Mouse (Mus musculus): ENCODE measurements around the gene Tmem177. TPM values are rescaled to one million over a fixed set of nuclear protein-coding genes. Genes with fewer than 3 reads are reported as not detected.
A peak's percentile ranks its signal among the peaks of the same experiment; 100 is the strongest.

Gene Tmem177
- total RNA-seq (2017): 5.2 and 6.1 TPM in 2 replicates

DNA sequence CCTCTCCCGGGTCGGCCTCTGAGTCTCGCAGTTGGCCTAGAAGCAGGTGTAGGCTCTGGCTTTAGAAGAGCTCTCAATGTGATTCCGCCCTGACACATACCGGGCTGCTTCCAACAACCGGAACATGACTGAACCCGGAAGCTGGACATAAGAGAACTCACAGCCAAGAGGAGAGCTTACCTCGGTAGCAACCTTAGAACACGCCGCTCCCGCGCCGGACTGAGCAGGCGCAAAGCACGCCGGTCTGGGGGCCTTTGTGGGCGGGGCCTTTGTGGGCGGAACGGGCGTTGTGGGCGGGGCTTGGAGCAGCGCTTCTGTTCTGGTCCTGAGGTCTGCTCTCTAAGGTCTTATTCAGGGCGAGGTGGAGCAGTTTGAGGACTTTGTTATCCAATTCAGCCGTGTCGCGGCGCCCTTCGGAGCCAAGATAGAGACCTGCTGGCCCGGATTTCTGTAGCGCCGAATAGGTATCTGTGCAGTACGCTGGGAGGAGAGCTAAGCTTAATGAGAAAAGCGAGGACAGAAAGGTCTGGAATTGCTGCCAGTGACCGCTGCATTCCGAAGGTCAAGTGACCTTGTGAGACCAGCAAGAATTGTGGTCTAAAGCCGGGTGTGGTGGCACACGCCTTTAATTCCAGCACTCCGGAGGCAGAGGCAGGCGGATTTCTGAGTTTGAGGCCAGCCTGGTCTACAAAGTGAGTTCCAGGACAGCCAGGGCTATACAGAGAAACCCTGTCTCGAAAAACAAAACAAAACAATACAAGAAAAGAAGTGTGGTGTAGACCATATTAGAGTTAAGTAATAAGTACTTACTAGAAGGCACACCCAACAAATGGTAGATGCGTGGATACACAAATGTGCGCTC lies at the start of gene Tmem177:
Gene Tmem177 (minus strand): TSS at position 256 of the 862 bp plus-strand sequence.
- peak; percentile 92 to 94 for ATAC-seq (replicated peaks in 1 of 2; ENCODE audit: insufficient read depth in 1 of 2, low FRiP score in 2 of 2, low TSS enrichment in 1 of 2, low read depth in 1 of 2, poor library complexity in 2 of 2, severe bottlenecking in 2 of 2)

DNA sequence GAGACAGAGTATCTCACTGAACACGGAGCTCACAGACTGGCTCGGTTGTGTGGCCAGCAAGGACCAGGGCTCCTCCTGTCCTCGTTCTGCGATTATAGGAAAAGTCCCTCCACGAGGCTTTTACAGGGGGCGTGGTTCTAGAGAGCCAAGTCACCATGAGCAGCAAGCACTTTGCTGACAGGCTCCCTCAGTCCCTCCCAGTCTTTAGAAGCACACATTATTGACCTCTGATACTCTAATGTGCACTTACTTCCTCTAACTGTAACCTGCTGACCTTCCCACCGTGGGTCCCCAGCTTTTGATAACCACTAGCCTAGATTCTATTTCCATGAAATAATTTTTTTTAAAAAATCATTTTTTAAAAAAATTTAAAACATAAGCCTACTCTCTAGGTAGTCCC lies 46.9 kb upstream of the Tmem177 start:
- no peak for ATAC-seq (replicated peaks in 1 of 2; ENCODE audit: insufficient read depth in 1 of 2, low FRiP score in 2 of 2, low TSS enrichment in 1 of 2, low read depth in 1 of 2, poor library complexity in 2 of 2, severe bottlenecking in 2 of 2)

DNA sequence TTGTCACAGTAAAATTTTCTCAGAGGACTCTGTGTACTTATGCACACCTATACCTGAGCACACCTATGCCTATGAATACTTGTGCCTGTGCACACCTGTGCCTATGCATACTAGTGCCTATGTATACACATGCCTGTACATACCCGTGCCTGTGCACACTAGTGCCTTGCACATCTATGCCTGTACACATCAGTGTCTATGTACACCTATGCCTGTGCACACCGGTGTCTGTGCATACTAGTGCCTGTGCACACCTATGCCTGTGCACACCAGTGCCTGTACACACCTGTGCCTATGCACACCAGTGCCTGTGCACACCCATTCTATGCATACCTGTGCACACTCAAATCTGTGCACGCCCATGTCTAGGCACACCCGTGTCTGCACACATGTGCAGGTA lies 46.5 kb upstream of the Tmem177 start:
- ATAC-seq (replicated peaks in 1 of 2; ENCODE audit: insufficient read depth in 1 of 2, low FRiP score in 2 of 2, low TSS enrichment in 1 of 2, low read depth in 1 of 2, poor library complexity in 2 of 2, severe bottlenecking in 2 of 2): no peak

DNA sequence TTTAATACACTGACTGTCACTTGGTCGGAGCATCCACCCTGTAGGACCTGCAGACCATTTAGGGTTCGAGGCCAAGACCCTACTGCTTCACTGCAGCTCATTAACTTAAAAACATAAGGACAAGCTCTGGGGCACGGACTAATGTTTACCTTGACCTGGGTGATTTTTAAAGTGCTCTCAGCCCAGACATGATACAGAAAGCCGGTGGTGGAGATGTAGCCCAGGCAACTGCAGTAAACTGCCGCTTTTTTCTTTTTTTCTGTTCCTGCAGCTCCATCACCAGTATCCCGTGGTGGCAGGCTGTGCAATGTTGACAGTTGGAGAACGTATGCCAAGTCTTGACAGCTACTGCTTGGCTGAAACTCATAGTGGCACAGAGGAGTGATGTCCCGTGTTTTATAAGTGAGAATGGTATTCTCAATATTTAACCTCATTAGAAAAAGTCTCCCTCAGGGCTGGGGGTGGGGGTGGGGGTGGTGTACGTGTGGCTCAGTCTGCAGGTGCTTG lies 44.8 kb upstream of the Tmem177 start:
- ATAC-seq (replicated peaks in 1 of 2; ENCODE audit: insufficient read depth in 1 of 2, low FRiP score in 2 of 2, low TSS enrichment in 1 of 2, low read depth in 1 of 2, poor library complexity in 2 of 2, severe bottlenecking in 2 of 2): no peak

DNA sequence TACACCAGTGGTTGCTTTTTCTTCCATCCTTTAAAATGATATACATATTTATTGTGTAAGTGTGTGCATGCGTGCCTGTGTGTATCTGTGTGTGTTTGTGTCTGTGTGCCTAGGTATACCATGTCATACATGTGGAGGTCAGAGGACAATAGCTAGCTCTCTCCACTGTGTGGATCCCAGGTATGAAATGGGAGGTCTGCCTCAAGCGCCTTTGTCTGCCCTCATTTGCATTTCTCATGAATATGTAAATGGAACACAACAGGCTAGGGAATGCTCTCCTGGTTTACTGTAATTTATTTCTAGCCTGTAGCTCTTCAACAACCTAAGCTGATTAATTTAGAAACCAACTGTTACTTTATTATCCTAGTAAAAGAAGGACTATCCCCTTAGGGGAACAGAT lies 41.7 kb upstream of the Tmem177 start:
- ATAC-seq (replicated peaks in 1 of 2; ENCODE audit: insufficient read depth in 1 of 2, low FRiP score in 2 of 2, low TSS enrichment in 1 of 2, low read depth in 1 of 2, poor library complexity in 2 of 2, severe bottlenecking in 2 of 2): no peak

DNA sequence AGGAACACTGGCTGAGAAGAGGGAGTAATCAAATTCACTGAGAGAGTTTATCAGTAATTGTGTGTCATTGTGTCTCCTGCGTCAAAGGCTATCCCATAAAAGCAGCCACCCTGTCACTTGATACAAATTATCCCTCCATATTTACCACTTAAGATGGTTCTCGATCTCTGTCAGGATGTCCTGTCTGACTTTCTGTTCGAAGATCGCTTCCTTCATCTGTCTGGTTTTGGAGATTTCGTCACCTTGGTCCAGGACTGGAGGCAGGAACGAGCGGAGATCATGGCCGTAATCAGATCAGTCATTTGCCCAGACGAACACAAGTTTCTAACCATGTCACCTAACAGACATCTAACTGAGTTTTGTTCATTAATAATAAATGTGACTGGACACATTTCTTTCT lies 40.4 kb upstream of the Tmem177 start:
- no peak for ATAC-seq (replicated peaks in 1 of 2; ENCODE audit: insufficient read depth in 1 of 2, low FRiP score in 2 of 2, low TSS enrichment in 1 of 2, low read depth in 1 of 2, poor library complexity in 2 of 2, severe bottlenecking in 2 of 2)

DNA sequence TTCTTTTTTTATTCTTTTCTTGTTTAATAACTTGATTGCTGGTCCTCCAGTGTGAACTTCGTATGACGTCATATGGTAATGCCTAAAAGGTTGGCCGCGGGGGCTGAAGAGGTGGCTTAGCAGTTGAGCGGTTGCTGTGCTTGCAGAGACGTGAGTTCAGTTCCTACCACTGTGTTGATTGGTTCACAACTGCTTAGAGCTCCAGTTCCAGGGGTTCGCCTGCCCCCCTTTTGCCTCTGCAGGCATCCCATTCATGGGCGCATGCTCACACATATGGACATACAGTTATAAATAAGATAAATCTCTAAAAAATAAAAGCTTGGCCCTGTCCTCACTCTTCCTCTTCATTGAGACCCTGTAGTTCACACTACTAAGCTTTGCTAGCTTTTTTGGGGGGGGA lies 37.1 kb upstream of the Tmem177 start:
- no peak for ATAC-seq (replicated peaks in 1 of 2; ENCODE audit: insufficient read depth in 1 of 2, low FRiP score in 2 of 2, low TSS enrichment in 1 of 2, low read depth in 1 of 2, poor library complexity in 2 of 2, severe bottlenecking in 2 of 2)

DNA sequence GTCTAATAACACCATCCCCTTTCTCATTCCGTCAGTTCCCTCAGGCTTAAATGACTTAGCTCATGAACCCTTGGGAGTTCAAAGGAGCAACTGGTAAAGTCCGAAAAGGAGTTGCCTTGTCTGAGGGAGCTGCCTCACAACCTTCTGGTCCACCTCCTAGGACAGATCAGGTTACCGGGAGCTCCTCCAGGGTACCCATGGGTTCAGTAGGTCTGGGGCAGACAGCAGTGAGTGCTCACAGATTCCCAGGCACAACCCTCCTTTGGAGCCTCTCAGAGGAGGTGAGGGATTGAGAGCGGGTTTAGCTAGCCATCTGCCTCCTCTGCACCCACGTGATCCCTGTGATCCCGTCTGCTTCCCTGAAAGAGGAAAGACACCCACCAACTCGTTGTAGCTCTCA lies 23.9 kb upstream of the Tmem177 start:
- no peak for ATAC-seq (replicated peaks in 1 of 2; ENCODE audit: insufficient read depth in 1 of 2, low FRiP score in 2 of 2, low TSS enrichment in 1 of 2, low read depth in 1 of 2, poor library complexity in 2 of 2, severe bottlenecking in 2 of 2)

DNA sequence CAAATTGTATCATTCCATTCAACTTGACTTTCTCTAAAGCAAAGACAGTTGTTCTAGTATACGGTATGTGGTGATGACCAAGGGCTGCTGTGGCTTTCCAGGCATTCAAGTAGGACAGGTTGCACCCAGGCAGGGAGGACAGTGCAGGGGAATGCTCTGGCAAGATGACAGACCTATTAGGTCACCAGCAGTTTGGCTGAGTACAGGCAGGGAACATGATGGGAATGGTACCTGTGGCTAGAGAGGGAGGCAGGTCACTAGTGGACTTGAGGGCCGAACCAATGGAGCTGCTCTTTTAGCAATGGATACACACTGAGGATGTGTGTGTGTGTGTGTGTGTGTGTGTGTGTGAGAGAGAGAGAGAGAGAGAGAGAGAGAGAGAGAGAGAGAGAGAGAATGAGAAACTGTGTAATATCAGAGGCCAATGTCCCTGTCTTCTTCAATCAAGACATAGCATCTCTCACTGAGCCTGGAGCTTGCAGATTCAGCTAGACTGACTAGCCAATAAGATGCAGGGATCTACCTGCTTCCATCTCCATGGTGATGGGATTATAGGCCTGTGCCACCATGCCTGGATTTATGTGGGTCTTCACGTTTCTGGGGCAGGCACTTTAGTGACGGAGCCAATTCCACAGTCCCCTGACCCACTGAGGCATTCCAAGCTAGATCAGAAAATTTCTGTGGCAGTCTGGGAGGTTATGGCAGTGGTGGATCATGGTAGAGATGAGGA lies 18.6 kb upstream of the Tmem177 start:
- no peak for ATAC-seq (replicated peaks in 1 of 2; ENCODE audit: insufficient read depth in 1 of 2, low FRiP score in 2 of 2, low TSS enrichment in 1 of 2, low read depth in 1 of 2, poor library complexity in 2 of 2, severe bottlenecking in 2 of 2)

DNA sequence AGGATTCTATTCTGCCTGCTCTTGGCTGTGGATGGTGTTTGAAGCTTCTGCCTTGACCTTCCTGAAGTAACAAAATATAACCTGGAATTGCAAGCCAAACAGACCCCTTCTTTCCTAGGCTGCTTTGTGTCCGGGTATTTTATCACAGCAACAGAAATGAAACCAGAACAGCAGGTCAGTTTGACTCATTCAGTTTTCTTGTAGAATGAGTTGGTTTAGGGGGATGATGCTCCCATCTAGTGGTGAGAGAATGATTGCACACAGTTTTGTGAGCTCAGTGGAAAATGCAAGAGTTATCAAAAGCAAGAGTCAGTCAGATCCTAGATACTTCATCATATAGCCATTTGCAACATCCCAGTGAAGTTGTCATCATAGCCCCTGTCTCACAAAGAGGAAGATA lies 16.7 kb upstream of the Tmem177 start:
- ATAC-seq (replicated peaks in 1 of 2; ENCODE audit: insufficient read depth in 1 of 2, low FRiP score in 2 of 2, low TSS enrichment in 1 of 2, low read depth in 1 of 2, poor library complexity in 2 of 2, severe bottlenecking in 2 of 2): peak; percentile 56 to 70; a peak in 2 of 4 replicates

DNA sequence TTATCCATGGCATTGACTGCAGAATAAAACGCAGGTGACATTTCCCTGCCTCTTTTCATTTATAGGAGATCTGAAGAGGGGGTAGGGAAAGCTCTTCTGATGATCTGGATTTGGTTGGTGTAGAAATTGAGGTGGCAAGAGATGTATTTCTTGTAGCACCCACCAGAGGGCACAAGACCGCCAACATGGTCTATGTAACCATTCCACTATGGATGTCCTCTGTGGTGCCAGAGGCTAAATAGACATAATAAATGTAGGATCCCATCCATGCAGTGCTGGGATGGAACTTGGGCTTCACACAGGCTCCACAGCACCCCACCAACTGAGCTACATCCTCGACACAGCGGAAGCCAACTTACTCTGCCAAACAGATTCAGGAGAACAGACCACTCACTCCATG lies 6.3 kb upstream of the Tmem177 start:
- ATAC-seq (replicated peaks in 1 of 2; ENCODE audit: insufficient read depth in 1 of 2, low FRiP score in 2 of 2, low TSS enrichment in 1 of 2, low read depth in 1 of 2, poor library complexity in 2 of 2, severe bottlenecking in 2 of 2): peak; percentile 53 to 66; a peak in 3 of 4 replicates

DNA sequence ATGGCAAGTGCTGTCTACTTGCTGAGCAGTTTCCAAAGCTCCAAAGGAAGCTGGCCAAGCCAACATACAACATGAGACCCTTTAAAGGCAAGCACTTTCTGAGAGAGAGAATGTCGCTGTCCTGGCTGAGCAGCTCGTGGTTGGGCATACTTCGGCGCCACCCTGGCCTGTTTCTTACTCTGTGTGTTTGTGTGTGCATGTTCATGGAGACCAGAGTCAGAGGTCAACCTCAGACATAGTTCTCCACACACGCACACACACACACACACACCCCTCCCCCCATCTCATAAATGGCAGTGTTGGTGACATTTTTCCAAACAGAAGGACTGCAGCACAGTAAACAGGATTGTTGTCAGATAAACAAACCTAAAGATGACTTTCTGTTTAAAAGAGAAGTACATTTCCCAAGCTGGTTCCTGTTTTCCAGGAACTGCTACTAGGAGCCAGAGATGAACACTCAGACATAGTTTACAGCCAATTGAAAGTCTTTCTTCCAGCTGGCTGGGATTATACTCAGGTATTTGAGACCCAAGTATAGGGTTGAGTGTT lies 3.9 kb upstream of the Tmem177 start:
- no peak for ATAC-seq (replicated peaks in 1 of 2; ENCODE audit: insufficient read depth in 1 of 2, low FRiP score in 2 of 2, low TSS enrichment in 1 of 2, low read depth in 1 of 2, poor library complexity in 2 of 2, severe bottlenecking in 2 of 2)

DNA sequence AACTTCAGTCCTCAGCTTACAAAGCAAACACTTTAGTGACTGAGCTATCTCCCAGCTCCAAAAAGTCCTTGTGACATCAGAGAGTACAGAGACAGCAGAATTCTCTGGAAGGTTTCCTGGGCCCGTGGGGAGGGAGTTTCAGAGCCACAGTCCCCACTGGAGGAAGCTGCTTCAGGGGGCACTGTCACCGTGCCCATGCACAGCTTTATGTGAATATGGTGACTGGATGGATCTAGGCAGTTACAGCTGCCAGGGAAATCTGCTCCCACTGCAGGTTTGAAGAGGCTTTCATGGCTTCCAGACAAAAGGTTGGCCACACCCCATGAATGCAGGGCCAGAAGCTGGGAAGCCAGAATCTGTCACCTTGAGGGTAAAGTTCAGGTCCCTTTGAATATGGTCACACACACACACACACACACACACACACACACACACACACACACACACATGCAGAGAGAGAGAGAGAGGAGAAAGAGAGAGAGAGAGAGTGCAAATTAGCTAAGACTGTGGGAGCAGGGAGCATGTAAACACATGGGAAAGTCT lies 5.7 kb downstream of the Tmem177 start:
- no peak for ATAC-seq (replicated peaks in 1 of 2; ENCODE audit: insufficient read depth in 1 of 2, low FRiP score in 2 of 2, low TSS enrichment in 1 of 2, low read depth in 1 of 2, poor library complexity in 2 of 2, severe bottlenecking in 2 of 2)

DNA sequence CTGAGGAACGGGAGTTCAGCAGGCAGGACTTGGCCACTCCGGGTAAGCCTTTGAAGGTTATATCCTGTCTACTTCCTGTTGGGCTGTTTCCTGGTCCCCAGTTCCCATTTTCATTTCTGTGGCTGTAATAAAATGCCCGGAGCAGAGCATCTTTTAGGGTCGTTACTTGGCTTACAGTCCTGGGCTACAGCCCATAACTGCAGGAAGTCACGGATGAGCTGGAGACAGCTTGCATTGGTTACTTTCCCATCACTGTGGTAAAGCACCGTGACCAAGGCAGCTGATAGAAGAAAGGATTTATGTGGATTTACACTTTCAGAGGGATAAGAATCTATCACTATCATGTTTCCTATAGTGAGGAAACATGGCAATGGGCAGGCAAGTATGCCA lies 9.8 kb downstream of the Tmem177 start:
- ATAC-seq (replicated peaks in 1 of 2; ENCODE audit: insufficient read depth in 1 of 2, low FRiP score in 2 of 2, low TSS enrichment in 1 of 2, low read depth in 1 of 2, poor library complexity in 2 of 2, severe bottlenecking in 2 of 2): no peak

DNA sequence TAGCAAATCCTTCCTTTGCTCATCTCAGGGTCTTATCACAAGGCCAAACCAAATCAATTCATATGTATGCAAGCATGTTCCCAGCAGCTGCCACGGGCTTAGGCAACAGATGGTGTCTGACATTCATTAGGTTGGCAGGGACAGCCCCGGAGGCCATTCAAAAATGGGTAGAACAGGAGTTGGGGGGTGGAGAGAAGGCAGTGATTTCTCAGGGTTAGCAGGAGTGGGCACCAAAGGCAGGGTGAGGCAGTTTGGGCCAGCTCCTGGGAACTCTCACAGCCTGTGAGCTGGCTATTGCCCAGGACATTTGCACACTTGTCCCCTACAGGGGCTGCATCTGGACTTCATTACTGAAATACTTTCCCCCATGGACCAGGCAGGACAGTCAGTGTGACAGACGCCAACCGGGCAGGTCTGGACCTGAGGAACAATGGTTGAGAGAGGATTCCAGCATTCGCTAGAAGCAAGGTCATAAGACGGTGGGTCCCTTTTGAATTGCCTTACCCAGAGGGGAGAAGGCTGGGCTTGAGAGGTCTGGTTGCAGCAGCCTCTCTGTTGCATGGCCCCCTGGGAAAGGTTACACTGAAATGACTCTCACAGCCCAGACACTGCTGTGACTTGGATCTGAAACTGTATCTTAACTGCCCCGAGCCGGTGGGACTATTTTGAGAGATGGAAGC lies 10.3 kb downstream of the Tmem177 start:
- no peak for ATAC-seq (replicated peaks in 1 of 2; ENCODE audit: insufficient read depth in 1 of 2, low FRiP score in 2 of 2, low TSS enrichment in 1 of 2, low read depth in 1 of 2, poor library complexity in 2 of 2, severe bottlenecking in 2 of 2)

DNA sequence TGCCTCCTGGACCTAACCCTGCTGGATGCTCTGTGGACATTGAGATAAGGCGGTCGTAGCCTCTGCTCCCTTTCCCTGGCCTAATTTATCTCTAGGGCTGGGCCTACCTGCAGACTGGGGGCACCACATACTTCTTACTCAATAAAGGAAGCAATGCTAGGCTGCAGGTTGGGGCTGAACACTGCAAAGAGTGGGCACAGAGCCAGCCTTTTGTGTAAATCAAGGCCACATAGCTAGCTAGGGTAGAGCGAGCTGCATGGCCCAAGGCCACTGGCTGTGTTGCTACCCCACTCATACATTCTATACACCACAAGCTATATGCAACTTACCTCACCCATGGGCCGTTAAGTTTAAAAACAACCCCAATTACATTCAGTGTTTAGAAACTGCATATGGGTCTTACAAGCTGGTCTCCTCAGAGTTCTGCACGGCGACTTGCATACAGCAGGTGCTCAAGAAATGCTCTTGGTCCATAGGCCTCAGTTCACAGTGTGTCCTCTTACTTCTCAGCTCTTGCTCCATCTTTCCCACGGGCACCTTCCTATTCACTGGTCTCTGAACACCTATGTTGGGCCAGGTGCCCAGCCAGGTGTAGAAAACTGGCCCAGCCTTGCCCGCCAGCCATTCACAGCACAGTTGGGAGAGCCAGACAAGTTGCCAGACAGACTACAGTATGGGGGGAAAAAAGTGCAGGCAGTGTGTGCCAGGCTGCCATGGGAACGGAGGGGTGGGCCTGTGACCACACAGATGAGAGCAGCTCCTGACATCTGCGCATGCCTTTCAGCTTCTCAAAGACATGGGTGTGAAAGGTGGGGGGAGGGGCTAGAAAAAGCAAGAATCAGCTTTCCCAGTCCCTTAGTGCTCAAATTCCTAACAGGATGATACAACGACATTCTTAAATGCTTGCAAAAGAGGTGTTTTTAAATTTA lies 13.5 kb downstream of the Tmem177 start:
- ATAC-seq (replicated peaks in 1 of 2; ENCODE audit: insufficient read depth in 1 of 2, low FRiP score in 2 of 2, low TSS enrichment in 1 of 2, low read depth in 1 of 2, poor library complexity in 2 of 2, severe bottlenecking in 2 of 2): no peak

Data from hematopoietic stem cell, adult 5-6 weeks (primary cell).